Mouse (Mus musculus) stomach, embryonic 16.5 days (tissue): ENCODE measurements around the gene Als2cl. TPM values are rescaled to one million over a fixed set of nuclear protein-coding genes. Genes with fewer than 3 reads are reported as not detected.

Source experiments
- ATAC-seq: fragments of 200-750 bp; cut with Nextera tagmentation; 2 replicates; pipeline ENCODE4 v1.8.0; 2017; ENCODE audit warnings: moderate number of reproducible peaks, moderate TSS enrichment; ENCODE audit not compliant: insufficient read depth, low FRiP score
- H3K27ac ChIP-seq: fragments of 300-500 bp; sonication (generic); 2 replicates; pipeline ENCODE4 v1.5.1; 2014; ENCODE audit warnings: low read length
- H3K27me3 ChIP-seq: fragments of 300-500 bp; sonication (generic); 2 replicates; pipeline ENCODE4 v1.6.1; 2014; ENCODE audit warnings: low read length, control low read depth, mixed read lengths; ENCODE audit not compliant: control insufficient read depth, insufficient read depth
- H3K36me3 ChIP-seq: fragments of 300-500 bp; sonication (generic); 2 replicates; pipeline ENCODE4 v1.6.1; 2014; ENCODE audit warnings: low read length; ENCODE audit not compliant: control insufficient read depth, insufficient read depth
- H3K4me1 ChIP-seq: fragments of 300-500 bp; sonication (generic); 2 replicates; pipeline ENCODE4 v1.6.1; 2014; ENCODE audit warnings: low read length, control low read depth, mixed read lengths; ENCODE audit not compliant: control insufficient read depth, insufficient read depth
- H3K4me2 ChIP-seq: fragments of 300-500 bp; sonication (generic); 2 replicates; pipeline ENCODE4 v1.6.1; 2014; ENCODE audit warnings: low read depth, low read length, mixed read lengths
- H3K4me3 ChIP-seq: fragments of 300-500 bp; sonication (generic); replicated peaks from 2 replicates; pipeline ENCODE4 v1.5.1; 2014; ENCODE audit warnings: mild to moderate bottlenecking, low read length
- H3K9ac ChIP-seq: fragments of 300-500 bp; sonication (generic); 2 replicates; pipeline ENCODE4 v1.6.1; 2014; ENCODE audit warnings: low read length
- H3K9me3 ChIP-seq: fragments of 300-500 bp; sonication (generic); replicated peaks from 2 replicates; pipeline ENCODE4 v1.6.1; 2016; ENCODE audit warnings: low read length, control low read depth; ENCODE audit not compliant: control insufficient read depth
- WGBS: fragments of 180-500 bp; shearing (Covaris S2); extraction: QIAGEN DNeasy Blood & Tissue Kit; methylation state at CpG from one replicate; pipeline ENCODE4 v1.1.7; 2014; 5-methylcytosine and 5-hydroxymethylcytosine counted together
- microRNA-seq: library from miRNA; unstranded; fragments of <30 nt; microRNA quantifications from one replicate; pipeline ENCODE4, GENCODE M21; 2016
- polyA plus RNA-seq: library from polyadenylated mRNA; unstranded; fragments of >200 nt; fragmentation: Nextera tagmentation; extraction: Ambion mirVana; gene quantifications from 2 replicates; pipeline ENCODE4 v1.2.1, GENCODE M21; 2015

Als2cl gene
- polyA plus RNA-seq, 1 experiment from 2014 or later: 8.3 TPM

DNA sequence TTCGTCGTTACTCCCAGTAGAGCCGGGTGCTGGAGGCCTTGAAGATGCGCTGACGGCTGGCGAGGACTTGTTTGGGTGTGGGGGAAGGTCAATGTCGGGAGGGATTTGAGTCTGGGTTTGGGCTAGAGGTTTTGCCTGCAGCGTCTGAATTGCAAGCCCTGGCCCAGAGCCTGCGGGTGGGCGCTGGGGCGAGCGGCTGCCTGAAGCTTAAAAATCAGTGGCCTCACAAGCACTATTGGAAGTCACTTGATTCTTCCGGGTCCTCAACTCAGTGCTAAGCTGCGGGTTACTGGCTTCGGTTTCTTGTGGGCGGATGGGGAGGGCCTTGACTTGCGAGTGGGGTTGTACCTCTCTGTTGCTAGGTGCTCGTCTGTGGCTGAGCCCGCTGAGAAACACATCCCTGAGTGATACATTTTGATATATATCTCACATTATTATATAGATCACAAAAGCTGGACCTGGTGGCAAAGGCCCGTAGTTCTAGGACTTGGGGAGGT, 66.9 kb downstream of the Als2cl start:
- Histone ChIP-seq H3K4me1 (no peaks in the 10 kb centered on the region), H3K9me3 (no peaks in the 10 kb centered on the region), H3K27me3 (peaks cover 24% of the 10 kb centered on the region), H3K4me2 (no peak overlapping the region), H3K27ac (no peak overlapping the region), H3K4me3 (no peak overlapping the region), H3K36me3 (no peaks in the 10 kb centered on the region), H3K9ac (no peak overlapping the region)
- 25% methylated on average over 20 of the region's 20 CpGs for WGBS
- no peak for ATAC-seq

DNA sequence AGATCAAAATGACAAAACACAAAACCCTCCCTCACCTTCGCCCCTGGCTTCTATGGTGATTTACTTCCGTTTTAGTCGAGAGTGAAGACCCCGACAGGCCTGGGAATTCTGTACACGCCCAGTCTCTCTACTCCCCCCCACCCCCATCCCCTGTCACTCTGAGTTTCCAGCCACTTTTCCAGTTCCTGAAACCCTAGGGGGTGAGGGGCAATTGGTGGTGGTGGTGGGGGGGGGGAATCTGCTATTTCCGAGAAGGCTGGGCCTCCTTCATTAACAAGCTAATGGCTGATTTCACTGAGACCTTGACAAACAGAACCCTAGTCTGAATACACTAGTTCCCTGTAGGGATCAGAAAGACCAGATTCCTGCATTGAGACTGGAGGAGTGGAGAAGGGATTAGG, 67.6 kb downstream of the Als2cl start:
- H3K9me3 ChIP-seq: no peaks in the 10 kb centered on the region
- H3K4me3 ChIP-seq: no peak overlapping the region
- WGBS: 23% methylated on average over 6 of the region's 6 CpGs
- no peak overlapping the region for H3K9ac ChIP-seq
- no peaks in the 10 kb centered on the region for H3K4me1 ChIP-seq
- peaks cover 24% of the 10 kb centered on the region for H3K27me3 ChIP-seq
- no peaks in the 10 kb centered on the region for H3K36me3 ChIP-seq
- no peak for ATAC-seq
- no peak overlapping the region for H3K4me2 ChIP-seq
- no peak overlapping the region for H3K27ac ChIP-seq

- no peaks in the 10 kb centered on the region for H3K9me3 ChIP-seq
- no peak for ATAC-seq
- WGBS: 51% methylated on average over 6 of the region's 6 CpGs
These were observed 68.2 kb downstream of the Als2cl start for GRCm38 (mm10) chr9:110947900-110948299.

GRCm38 (mm10) chr9:110948813-110949310, 69.2 kb downstream of the Als2cl start:
- Histone ChIP-seq H3K27ac (no peak overlapping the region), H3K36me3 (no peaks in the 10 kb centered on the region), H3K9ac (no peak overlapping the region), H3K9me3 (no peaks in the 10 kb centered on the region), H3K4me3 (no peak overlapping the region), H3K4me2 (no peak overlapping the region), H3K4me1 (peaks cover 2% of the 10 kb centered on the region; the same call in 1 of the 2 replicates), H3K27me3 (peaks cover 33% of the 10 kb centered on the region)
- 54% methylated on average over 8 of the region's 8 CpGs for WGBS
- no peak for ATAC-seq

More at GRCm38 (mm10) chr9:110947900-110948299, 68.2 kb downstream of the Als2cl start:
- Histone ChIP-seq H3K4me3 (no peak overlapping the region), H3K4me2 (no peak overlapping the region), H3K4me1 (no peaks in the 10 kb centered on the region), H3K27me3 (peaks cover 31% of the 10 kb centered on the region), H3K9ac (no peak overlapping the region), H3K36me3 (no peaks in the 10 kb centered on the region), H3K27ac (no peak overlapping the region)

- Histone ChIP-seq H3K4me1 (peaks cover 4% of the 10 kb centered on the region; the same call in 1 of the 2 replicates), H3K9ac (no peak overlapping the region), H3K9me3 (no peaks in the 10 kb centered on the region), H3K27ac (no peak overlapping the region), H3K27me3 (peaks cover 24% of the 10 kb centered on the region), H3K4me3 (no peak overlapping the region), H3K36me3 (no peaks in the 10 kb centered on the region), H3K4me2 (no peak overlapping the region)
- 95% methylated on average over 3 of the region's 3 CpGs for WGBS
- no peak for ATAC-seq
These were observed 70.4 kb downstream of the Als2cl start for GRCm38 (mm10) chr9:110950109-110950508.

Small RNAs within 50 kb of the gene (microRNA-seq; reads per million reads assigned to microRNA genes)
- gene Gm24269: not detected

Other genes starting within 250 kb of the Als2cl start
- 10.9 and 12.1 TPM in 2 replicates for gene Nbeal2, start 225.7 kb upstream of the Als2cl start, polyA plus RNA-seq
- gene Ccdc12, start 223.4 kb upstream of the Als2cl start, polyA plus RNA-seq: 148 and 153 TPM in 2 replicates
- gene Myl3, start 138.0 kb upstream of the Als2cl start, polyA plus RNA-seq: 0.59 and 12.9 TPM in 2 replicates
- gene Pth1r, start 132.7 kb upstream of the Als2cl start, polyA plus RNA-seq: 17.5 and 17.9 TPM in 2 replicates
- gene Prss42, start 81.7 kb upstream of the Als2cl start, polyA plus RNA-seq: not detected in 2 replicates
- not detected in 2 replicates for gene Prss44, start 65.9 kb upstream of the Als2cl start, polyA plus RNA-seq
- not detected in 2 replicates for gene Prss43, start 53.2 kb upstream of the Als2cl start, polyA plus RNA-seq
- gene Prss45, start 45.3 kb upstream of the Als2cl start, polyA plus RNA-seq: not detected in 2 replicates
- gene Prss46, start 35.4 kb upstream of the Als2cl start, polyA plus RNA-seq: not detected in 2 replicates
- 0.36 and 0.92 TPM in 2 replicates for gene Prss50, start 21.9 kb upstream of the Als2cl start, polyA plus RNA-seq
- gene Tmie, start 243 bp downstream of the Als2cl start, polyA plus RNA-seq: 1.7 and 1.8 TPM in 2 replicates
- gene Fam240a, start 37.0 kb downstream of the Als2cl start, polyA plus RNA-seq: not detected in 2 replicates
- gene Tdgf1, start 66.3 kb downstream of the Als2cl start, polyA plus RNA-seq: not detected in 2 replicates
- gene Lrrc2, start 71.7 kb downstream of the Als2cl start, polyA plus RNA-seq: 0.11 and 0.53 TPM in 2 replicates
- 0.45 and 1.3 TPM in 2 replicates for gene Rtp3, start 110.7 kb downstream of the Als2cl start, polyA plus RNA-seq
- gene Ltf, start 139.4 kb downstream of the Als2cl start, polyA plus RNA-seq: 39.5 and 58.3 TPM in 2 replicates
- gene Ccrl2, start 177.6 kb downstream of the Als2cl start, polyA plus RNA-seq: 2.7 and 3.2 TPM in 2 replicates
- 31.9 and 34.9 TPM in 2 replicates for gene Lrrfip2, start 237.7 kb downstream of the Als2cl start, polyA plus RNA-seq